Mouse (Mus musculus) leukemia stem cell, adult 10-12 weeks (primary cell): ENCODE measurements around the gene Slc38a3. TPM values are rescaled to one million over a fixed set of nuclear protein-coding genes. Genes with fewer than 3 reads are reported as not detected.

Experiments
- polyA plus RNA-seq: library from polyadenylated mRNA; stranded (reverse); fragments of >175 nt; gene quantifications from 2 replicates; pipeline ENCODE4 v1.2.3, GENCODE M21; 2012; ENCODE audit warnings: low replicate concordance

Gene Slc38a3
- not detected in 2 replicates for polyA plus RNA-seq

GRCm38 (mm10) chr9:107669480-107669945 is at the start of gene Slc38a3:
TSS of gene Slc38a3 (minus strand) at chr9:107669530.

GRCm38 (mm10) chr9:107709697-107710483 is 40.6 kb upstream of the Slc38a3 start, which contains the start of gene Sema3f:
TSS of gene Sema3f (minus strand) at chr9:107710475.

GRCm38 (mm10) chr9:107679501-107679900 is 10.2 kb upstream of the Slc38a3 start, which contains the start of gene Gnat1:
TSS of gene Gnat1 (minus strand) at chr9:107679712.

GRCm38 (mm10) chr9:107635279-107636028 is 33.9 kb downstream of the Slc38a3 start, which contains the start of gene Gnai2:
TSS of gene Gnai2 (minus strand) at chr9:107635367.

GRCm38 (mm10) chr9:107608741-107609432 is 60.4 kb downstream of the Slc38a3 start, which contains the start of gene Sema3b:
TSS of gene Sema3b (minus strand) at chr9:107609229.

Other genes starting within 250 kb of the Slc38a3 start
- 35.1 and 38.3 TPM in 2 replicates for gene Tmem115, start 135.6 kb downstream of the Slc38a3 start, polyA plus RNA-seq
- 13.2 and 19.1 TPM in 2 replicates for gene Cyb561d2, start 127.3 kb downstream of the Slc38a3 start, polyA plus RNA-seq
- gene Nprl2, start 127.3 kb downstream of the Slc38a3 start, polyA plus RNA-seq, result 0.42 and 1.4 TPM in 2 replicates
- gene Zmynd10, start 122.2 kb downstream of the Slc38a3 start, polyA plus RNA-seq, result 2.2 TPM in 1 of 2 replicates, not detected in the other
- 12.4 and 15.7 TPM in 2 replicates for gene Rassf1, start 118.0 kb downstream of the Slc38a3 start, polyA plus RNA-seq
- gene Tusc2, start 106.3 kb downstream of the Slc38a3 start, polyA plus RNA-seq, result 39.9 and 55.8 TPM in 2 replicates
- gene Hyal2, start 101.6 kb downstream of the Slc38a3 start, polyA plus RNA-seq, result 67.5 and 96.1 TPM in 2 replicates
- 3.4 and 3.5 TPM in 2 replicates for gene Hyal1, start 92.6 kb downstream of the Slc38a3 start, polyA plus RNA-seq
- 94.0 and 121 TPM in 2 replicates for gene Naa80, start 90.6 kb downstream of the Slc38a3 start, polyA plus RNA-seq
- 1.1 TPM in 1 of 2 replicates, not detected in the other for gene Hyal3, start 88.7 kb downstream of the Slc38a3 start, polyA plus RNA-seq
- 258 and 340 TPM in 2 replicates for gene Ifrd2, start 81.9 kb downstream of the Slc38a3 start, polyA plus RNA-seq
- gene Sema3b, start 60.3 kb downstream of the Slc38a3 start, polyA plus RNA-seq, result not detected in 2 replicates
- 672 and 886 TPM in 2 replicates for gene Gnai2, start 34.2 kb downstream of the Slc38a3 start, polyA plus RNA-seq
- gene Gnat1, start 10.2 kb upstream of the Slc38a3 start, polyA plus RNA-seq, result not detected in 2 replicates
- 7.2 and 12.4 TPM in 2 replicates for gene Sema3f, start 40.9 kb upstream of the Slc38a3 start, polyA plus RNA-seq
- 23.3 and 38.8 TPM in 2 replicates for gene Rbm5, start 101.5 kb upstream of the Slc38a3 start, polyA plus RNA-seq
- gene Rbm6, start 203.7 kb upstream of the Slc38a3 start, polyA plus RNA-seq, result 10.8 and 14.4 TPM in 2 replicates
- gene Mon1a, start 218.6 kb upstream of the Slc38a3 start, polyA plus RNA-seq, result 14.0 and 30.7 TPM in 2 replicates
- gene Mst1r, start 237.3 kb upstream of the Slc38a3 start, polyA plus RNA-seq, result 11.4 and 21.0 TPM in 2 replicates